Mouse (Mus musculus): ENCODE results near the gene Zfp654. TPM values are rescaled to one million over a fixed set of nuclear protein-coding genes. Genes with fewer than 3 reads are reported as not detected.

The Zfp654 gene
- polyA plus RNA-seq (2015; fragmentation: Nextera tagmentation; extraction: Ambion mirVana): 6.1 and 6.8 TPM in 2 replicates

DNA sequence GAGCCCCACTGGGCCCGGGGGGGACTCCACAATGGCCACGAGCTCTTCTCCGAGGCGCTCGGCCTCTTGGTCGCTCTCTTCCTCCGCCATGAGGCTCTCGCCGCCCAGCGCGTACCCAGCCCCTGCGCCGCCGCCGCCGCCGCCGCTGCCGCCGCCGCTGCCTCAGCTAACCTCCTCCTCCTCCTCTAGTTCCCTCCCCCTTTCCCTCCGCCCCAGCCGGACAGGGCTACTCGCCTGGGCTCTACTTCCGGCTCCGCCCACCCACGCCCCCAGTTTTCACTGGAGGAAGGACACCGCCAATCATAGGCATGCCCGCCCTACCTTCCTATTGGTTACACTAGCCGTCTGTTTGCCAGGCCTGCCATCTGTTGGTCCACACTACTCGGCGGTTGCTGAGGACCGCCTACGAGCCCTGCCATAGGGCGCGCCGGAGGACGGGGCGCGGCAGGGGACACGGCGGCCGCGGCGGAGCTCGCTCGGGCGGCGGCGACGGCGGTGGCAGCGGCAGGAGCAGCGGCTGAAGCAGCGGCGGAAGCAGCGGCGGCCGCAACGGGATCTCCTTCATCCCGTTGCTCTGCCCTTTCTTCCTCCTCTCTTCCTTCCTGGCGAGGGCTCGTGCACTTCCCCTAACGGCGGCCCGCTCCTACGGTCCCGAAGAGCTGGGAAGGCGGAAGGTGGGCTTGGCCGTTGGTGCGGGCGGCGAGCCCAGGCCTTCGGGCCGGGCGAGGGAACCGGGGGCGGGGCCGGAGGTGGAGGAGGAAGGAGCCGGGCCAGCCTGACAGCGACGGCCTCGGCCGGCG is at the start of gene Zfp654, which contains the start of gene Cggbp1:
TSS of gene Zfp654 (minus strand) at position 90 of the 800 bp plus-strand sequence.
TSS of gene Cggbp1 (plus strand) at position 434 of the 800 bp plus-strand sequence.
- Histone ChIP-seq H3K27me3 (no peaks in the 10 kb centered on the region), H3K9ac (peak within 1 kb of the TSS; percentile 95), H3K9me3 (no peaks in the 10 kb centered on the region; the same call in 1 of the 2 replicates), H3K4me1 (peaks cover 26% of the 10 kb centered on the region), H3K4me3 (peak within 1 kb of the TSS; percentile 97), H3K36me3 (peaks cover 23% of the 10 kb centered on the region), H3K4me2 (replicated peaks) (peak within 1 kb of the TSS; percentile 96), H3K27ac (peak within 1 kb of the TSS; percentile 97)
- ATAC-seq (ENCODE audit: low FRiP score, low read depth): peak; percentile 100
- under 1% methylated on average over 64 of the region's 85 CpGs for WGBS

DNA sequence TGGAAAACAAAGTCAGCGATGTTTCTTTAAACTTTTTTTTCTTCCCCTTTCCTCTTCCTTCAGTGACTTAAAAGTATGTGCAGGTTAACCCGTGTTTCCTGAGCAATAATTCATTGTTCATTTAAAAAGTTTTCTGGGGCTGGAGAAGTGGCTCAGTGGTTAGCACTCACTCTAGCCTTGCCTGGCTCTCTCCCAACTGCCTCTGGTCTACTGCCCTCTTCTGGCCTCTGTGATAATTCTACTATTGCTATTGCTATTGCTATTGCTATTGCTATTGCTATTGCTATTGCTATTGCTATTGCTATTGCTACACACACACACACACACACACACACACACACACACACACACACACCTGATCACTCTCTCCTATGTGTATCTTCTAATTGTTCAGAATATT is 47.6 kb upstream of the Zfp654 start:
- H3K9me3 ChIP-seq: no peaks in the 10 kb centered on the region
- no peaks in the 10 kb centered on the region for H3K4me1 ChIP-seq
- WGBS: 71% methylated on average over 2 of the region's 2 CpGs
- H3K27me3 ChIP-seq: no peaks in the 10 kb centered on the region
- H3K27ac ChIP-seq: no peak overlapping the region
- no peaks in the 10 kb centered on the region for H3K36me3 ChIP-seq
- H3K4me2 ChIP-seq (replicated peaks): no peak overlapping the region
- H3K4me3 ChIP-seq: no peak overlapping the region
- H3K9ac ChIP-seq: no peak overlapping the region
- ATAC-seq (ENCODE audit: low FRiP score, low read depth): no peak

DNA sequence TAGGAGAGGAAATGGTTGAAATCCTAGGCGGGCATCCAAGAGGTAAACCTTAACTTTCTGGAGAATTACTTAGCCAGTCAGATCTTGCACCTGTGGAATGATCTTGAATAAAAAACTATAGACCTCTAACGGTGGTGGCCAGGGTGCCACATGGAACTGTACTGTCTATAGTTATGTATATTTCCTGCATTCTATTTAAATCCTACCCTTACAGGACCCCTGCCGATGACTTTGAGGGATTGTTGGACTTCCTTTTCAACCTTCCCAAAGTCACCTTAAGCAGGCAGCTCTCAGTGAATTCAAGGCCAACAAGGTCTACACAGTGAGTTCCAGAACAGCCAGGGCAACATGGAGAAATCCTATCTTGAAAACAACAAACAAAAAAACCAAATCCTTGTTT is 38.0 kb upstream of the Zfp654 start:
- Histone ChIP-seq H3K4me3 (no peak overlapping the region), H3K9ac (no peak overlapping the region), H3K36me3 (no peaks in the 10 kb centered on the region), H3K9me3 (peaks cover 5% of the 10 kb centered on the region; the same call in 1 of the 2 replicates), H3K27me3 (no peaks in the 10 kb centered on the region), H3K4me2 (replicated peaks) (no peak overlapping the region), H3K4me1 (peaks cover 2% of the 10 kb centered on the region), H3K27ac (no peak overlapping the region)
- WGBS: 89% methylated on average over 3 of the region's 3 CpGs
- no peak for ATAC-seq (ENCODE audit: low FRiP score, low read depth)

DNA sequence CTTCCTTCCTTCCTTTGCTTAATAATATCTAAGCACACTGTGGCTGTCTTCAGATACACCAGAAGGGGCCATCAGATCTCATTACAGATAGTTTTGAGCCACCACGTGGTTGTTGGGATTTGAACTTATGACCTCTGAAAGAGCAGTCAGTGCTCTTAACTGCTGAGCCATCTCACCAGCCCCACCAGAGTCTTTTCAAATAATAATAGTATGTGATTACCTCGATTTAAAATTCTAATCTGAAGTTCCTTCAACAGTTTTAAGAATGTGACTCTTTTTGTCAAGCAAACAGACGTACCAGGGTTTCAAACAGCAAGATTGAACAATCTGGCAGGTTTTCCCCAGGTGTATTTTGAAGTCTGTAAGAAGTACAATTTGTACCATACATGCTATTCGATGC is 34.1 kb upstream of the Zfp654 start:
- no peaks in the 10 kb centered on the region for H3K27me3 ChIP-seq
- no peaks in the 10 kb centered on the region for H3K36me3 ChIP-seq
- no peak overlapping the region for H3K4me2 ChIP-seq (replicated peaks)
- H3K9me3 ChIP-seq: peaks cover 5% of the 10 kb centered on the region; the same call in 1 of the 2 replicates
- no peak overlapping the region for H3K27ac ChIP-seq
- WGBS: 47% methylated on average over 4 of the region's 4 CpGs
- ATAC-seq (ENCODE audit: low FRiP score, low read depth): no peak
- no peak overlapping the region for H3K4me3 ChIP-seq
- H3K9ac ChIP-seq: no peak overlapping the region
- H3K4me1 ChIP-seq: peaks cover 7% of the 10 kb centered on the region

DNA sequence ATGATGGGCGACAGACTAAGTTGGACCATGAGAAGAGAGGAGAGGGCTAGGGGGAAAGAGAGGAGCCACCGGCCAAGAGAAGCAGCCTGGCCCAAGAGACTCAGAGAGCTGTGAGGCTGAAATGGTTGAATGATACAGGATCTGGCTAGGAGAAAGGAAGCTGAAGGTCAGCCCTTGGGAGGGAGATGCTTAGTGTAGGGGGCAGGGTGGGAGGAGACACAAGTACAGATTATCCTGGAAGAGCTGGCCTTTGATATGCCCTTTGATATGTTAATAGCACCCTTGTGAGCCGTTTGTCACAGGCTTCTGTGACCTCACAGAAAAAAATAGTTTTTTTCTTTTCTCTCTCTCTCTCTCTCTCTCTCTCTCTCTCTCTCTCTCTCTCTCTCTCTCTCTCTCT is 33.7 kb upstream of the Zfp654 start:
- Histone ChIP-seq H3K27ac (no peak overlapping the region), H3K27me3 (no peaks in the 10 kb centered on the region), H3K4me2 (replicated peaks) (no peak overlapping the region), H3K4me3 (no peak overlapping the region), H3K9ac (no peak overlapping the region), H3K36me3 (no peaks in the 10 kb centered on the region), H3K9me3 (peaks cover 5% of the 10 kb centered on the region; the same call in 1 of the 2 replicates), H3K4me1 (peaks cover 7% of the 10 kb centered on the region)
- no peak for ATAC-seq (ENCODE audit: low FRiP score, low read depth)
- 29% methylated on average over 3 of the region's 3 CpGs for WGBS

DNA sequence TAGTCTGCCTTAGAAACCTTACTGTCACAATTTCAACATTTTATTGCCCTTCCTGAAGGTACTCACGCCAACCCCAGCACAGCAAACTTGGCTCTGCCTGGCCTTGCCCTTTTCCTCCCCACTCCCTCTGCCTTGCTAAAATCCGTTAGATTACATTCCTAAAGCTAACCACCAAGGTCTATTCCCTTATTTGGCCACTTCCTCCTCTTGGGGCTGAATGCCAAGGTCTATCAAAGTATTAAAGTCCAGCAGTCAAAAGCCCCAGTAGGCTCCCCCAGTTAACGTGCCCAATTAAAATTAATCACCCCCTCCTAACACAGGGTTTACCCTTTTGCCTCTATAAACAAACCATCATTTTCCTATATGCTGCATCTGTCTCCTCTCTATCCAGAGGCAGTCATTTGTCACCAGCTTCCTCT is 33.0 kb upstream of the Zfp654 start:
- Histone ChIP-seq H3K4me2 (replicated peaks) (no peak overlapping the region), H3K9me3 (peaks cover 5% of the 10 kb centered on the region; the same call in 1 of the 2 replicates), H3K27ac (no peak overlapping the region), H3K27me3 (no peaks in the 10 kb centered on the region), H3K36me3 (no peaks in the 10 kb centered on the region), H3K4me1 (peaks cover 7% of the 10 kb centered on the region), H3K9ac (no peak overlapping the region), H3K4me3 (no peak overlapping the region)
- WGBS: 6% methylated on average over 3 of the region's 3 CpGs
- peak; percentile 36; the same call in 1 of the 2 replicates for ATAC-seq (ENCODE audit: low FRiP score, low read depth)

DNA sequence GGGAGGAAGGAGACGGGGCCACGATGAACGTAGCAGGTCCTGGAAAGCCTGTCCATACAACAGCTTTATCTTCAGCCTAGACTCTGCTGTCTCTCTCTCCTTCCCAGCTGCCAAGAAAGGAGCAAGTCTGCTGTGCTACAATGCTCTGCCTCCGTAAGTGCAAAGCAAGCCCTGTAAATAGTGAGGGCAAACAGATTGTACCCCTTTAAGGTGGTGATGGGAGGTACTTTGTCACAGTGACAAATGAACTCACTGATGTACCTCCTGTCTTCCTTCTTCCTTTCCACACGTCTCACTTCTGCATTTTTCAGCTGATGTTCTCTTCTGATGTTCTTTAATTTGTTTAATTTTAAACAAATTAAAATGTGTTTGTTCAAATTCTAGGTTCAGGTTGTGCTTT is 32.4 kb upstream of the Zfp654 start:
- peaks cover 3% of the 10 kb centered on the region; the same call in 1 of the 2 replicates for H3K9me3 ChIP-seq
- 52% methylated on average over 5 of the region's 5 CpGs for WGBS
- no peak overlapping the region for H3K4me3 ChIP-seq
- no peak overlapping the region for H3K4me2 ChIP-seq (replicated peaks)
- no peak overlapping the region for H3K9ac ChIP-seq
- H3K27me3 ChIP-seq: no peaks in the 10 kb centered on the region
- ATAC-seq (ENCODE audit: low FRiP score, low read depth): no peak
- no peaks in the 10 kb centered on the region for H3K36me3 ChIP-seq
- peaks cover 7% of the 10 kb centered on the region for H3K4me1 ChIP-seq
- H3K27ac ChIP-seq: no peak overlapping the region

DNA sequence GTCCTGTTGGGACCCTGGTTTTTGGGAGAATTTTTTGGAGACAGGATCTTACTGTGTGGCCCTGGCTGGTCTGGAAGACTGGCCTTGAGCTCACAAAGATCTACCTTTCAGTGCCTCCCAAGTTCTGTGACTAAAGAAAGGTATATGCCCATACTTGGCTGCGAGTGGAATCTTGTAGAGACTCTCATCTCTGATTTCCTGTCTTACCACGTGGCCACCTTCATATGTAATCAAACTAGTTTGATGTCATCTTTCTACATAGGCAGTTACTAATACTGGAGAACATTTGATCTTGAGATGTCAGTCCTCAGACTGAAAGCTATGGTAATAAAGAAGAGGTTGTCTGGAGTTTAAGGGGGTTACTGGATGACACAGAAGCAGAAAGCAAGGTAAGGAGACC is 30.0 kb upstream of the Zfp654 start:
- no peak for ATAC-seq (ENCODE audit: low FRiP score, low read depth)
- Histone ChIP-seq H3K27ac (no peak overlapping the region), H3K4me1 (peaks cover 7% of the 10 kb centered on the region), H3K9ac (no peak overlapping the region), H3K4me3 (no peak overlapping the region), H3K27me3 (no peaks in the 10 kb centered on the region), H3K4me2 (replicated peaks) (no peak overlapping the region), H3K9me3 (no peaks in the 10 kb centered on the region), H3K36me3 (no peaks in the 10 kb centered on the region)
- WGBS: 76% methylated on average over 2 of the region's 2 CpGs

DNA sequence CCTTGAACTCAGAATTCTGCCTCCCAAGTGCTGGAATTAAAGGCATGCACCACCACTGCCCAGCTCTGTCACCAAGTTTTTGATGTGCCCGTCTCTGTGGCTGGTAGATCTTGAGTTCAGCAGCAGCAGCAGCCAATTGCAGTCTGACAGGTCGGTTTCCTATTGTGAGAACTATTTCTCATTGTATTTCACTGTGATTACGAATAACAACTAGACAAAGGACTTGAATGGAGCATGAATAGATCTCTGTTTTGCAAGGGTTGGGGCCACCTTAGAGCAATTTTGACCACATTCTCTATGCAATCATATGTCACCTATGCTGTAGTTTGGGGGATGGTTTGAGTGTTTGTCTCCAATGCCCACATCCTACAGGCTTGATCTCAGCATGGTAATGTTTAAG is 29.5 kb upstream of the Zfp654 start:
- Histone ChIP-seq H3K4me1 (peaks cover 7% of the 10 kb centered on the region), H3K9ac (no peak overlapping the region), H3K27me3 (no peaks in the 10 kb centered on the region), H3K9me3 (no peaks in the 10 kb centered on the region), H3K36me3 (no peaks in the 10 kb centered on the region), H3K4me3 (no peak overlapping the region), H3K4me2 (replicated peaks) (no peak overlapping the region), H3K27ac (no peak overlapping the region)
- no peak for ATAC-seq (ENCODE audit: low FRiP score, low read depth)
- WGBS: 84% methylated on average over 3 of the region's 3 CpGs

DNA sequence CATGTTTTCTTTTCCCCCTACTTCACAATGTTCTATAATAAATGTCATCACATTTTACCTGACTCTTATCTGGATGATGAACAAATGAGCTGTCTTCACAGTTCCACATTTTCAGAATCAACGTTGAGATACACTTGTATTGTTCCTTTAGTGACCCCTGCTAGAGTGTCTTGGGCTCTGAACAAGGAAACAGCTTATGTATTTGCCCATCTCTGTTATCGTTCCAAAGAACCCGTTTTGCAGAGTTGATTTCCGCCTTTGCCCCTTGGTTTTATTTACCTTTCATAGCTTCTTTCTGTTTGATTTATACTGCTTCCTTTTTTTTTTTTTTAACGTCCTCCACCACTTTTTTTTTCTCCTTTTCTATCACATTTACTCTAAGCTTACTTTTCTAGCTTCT is 28.3 kb upstream of the Zfp654 start:
- Histone ChIP-seq H3K9ac (no peak overlapping the region), H3K9me3 (no peaks in the 10 kb centered on the region), H3K36me3 (no peaks in the 10 kb centered on the region), H3K4me3 (no peak overlapping the region), H3K4me1 (peaks cover 7% of the 10 kb centered on the region), H3K27ac (no peak overlapping the region), H3K27me3 (no peaks in the 10 kb centered on the region), H3K4me2 (replicated peaks) (no peak overlapping the region)
- ATAC-seq (ENCODE audit: low FRiP score, low read depth): no peak
- 78% methylated on average over 5 of the region's 5 CpGs for WGBS

DNA sequence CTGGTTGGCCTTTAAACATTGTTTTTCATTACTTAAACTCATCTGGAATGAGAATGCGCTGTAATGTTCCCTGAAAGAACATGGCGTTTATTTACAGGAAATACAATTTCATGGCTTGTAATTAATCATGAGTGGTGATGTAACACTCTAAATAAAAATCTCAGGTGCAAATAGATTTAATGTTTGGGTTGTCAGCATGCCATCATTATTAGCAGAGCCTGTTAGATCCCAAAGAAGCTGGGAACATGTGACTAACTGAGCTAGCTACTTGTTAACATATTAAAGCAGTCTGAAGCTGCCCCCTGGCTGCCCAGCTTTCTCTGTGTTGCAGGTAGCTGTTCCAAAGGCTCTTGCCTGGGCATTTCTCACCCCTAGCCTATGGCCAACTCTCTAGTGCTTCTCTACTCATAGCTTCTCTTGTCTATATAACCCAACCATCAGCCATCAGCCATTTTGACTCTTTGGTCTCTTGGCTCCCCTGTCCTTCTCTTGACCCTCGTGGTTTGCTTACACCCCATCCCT is 27.2 kb upstream of the Zfp654 start:
- 65% methylated on average over 3 of the region's 3 CpGs for WGBS
- no peaks in the 10 kb centered on the region for H3K36me3 ChIP-seq
- H3K4me2 ChIP-seq (replicated peaks): no peak overlapping the region
- no peak overlapping the region for H3K4me3 ChIP-seq
- no peaks in the 10 kb centered on the region for H3K4me1 ChIP-seq
- H3K27ac ChIP-seq: no peak overlapping the region
- H3K9ac ChIP-seq: no peak overlapping the region
- H3K27me3 ChIP-seq: no peaks in the 10 kb centered on the region
- H3K9me3 ChIP-seq: no peaks in the 10 kb centered on the region
- ATAC-seq (ENCODE audit: low FRiP score, low read depth): no peak

DNA sequence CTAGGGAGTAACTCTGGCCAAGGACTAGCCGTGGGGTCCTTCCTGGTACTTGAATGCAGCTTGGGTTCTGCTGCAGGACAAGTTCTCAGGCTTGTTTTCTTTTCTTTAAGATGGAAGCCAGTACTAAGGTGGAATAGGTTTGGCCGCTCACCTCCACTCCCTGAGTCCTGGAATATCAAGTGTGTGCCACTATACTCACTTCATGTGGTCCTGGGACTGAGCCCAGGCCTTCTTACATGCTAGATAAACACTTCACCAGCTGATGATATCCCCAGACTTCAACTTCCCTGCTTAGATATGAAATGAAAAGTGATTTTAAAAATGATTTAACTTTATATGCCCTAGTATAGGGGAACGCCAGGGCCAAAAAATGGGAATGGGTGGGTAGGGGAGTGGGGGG is 25.9 kb upstream of the Zfp654 start:
- Histone ChIP-seq H3K4me3 (no peak overlapping the region), H3K9me3 (no peaks in the 10 kb centered on the region), H3K27ac (no peak overlapping the region), H3K4me1 (no peaks in the 10 kb centered on the region), H3K36me3 (no peaks in the 10 kb centered on the region), H3K27me3 (no peaks in the 10 kb centered on the region), H3K9ac (no peak overlapping the region), H3K4me2 (replicated peaks) (no peak overlapping the region)
- 89% methylated on average over 3 of the region's 3 CpGs for WGBS
- no peak for ATAC-seq (ENCODE audit: low FRiP score, low read depth)
